In genomic region chr2:71479917-71480316, GRCm38 (mm10) we compare ENCODE assay signal across 14 mouse cellular contexts. TPM values are rescaled to one million over a fixed set of nuclear protein-coding genes. Genes with fewer than 3 reads are reported as not detected.
DNase-seq lines count a peak whose midpoint lies in the region; ATAC-seq lines count a peak whose summit lies in the region.
"Had no signal": no experiment of that assay in that cellular context is flagged by ENCODE, and none has a peak within 500 bp of the region (broad histone marks: within the 10 kb centered on the region; RNA-seq: fewer than 3 reads in every experiment).

No protein-coding gene starts in this region.

- no peaks in the 10 kb centered on the region for H3K27me3 ChIP-seq in heart, embryonic 13.5 days (replicated peaks)
- no peaks in the 10 kb centered on the region for H3K27me3 ChIP-seq in midbrain, embryonic 11.5 days (ENCODE audit: control insufficient read depth, insufficient read depth, low read length)
- no peaks in the 10 kb centered on the region for H3K27me3 ChIP-seq in midbrain, embryonic 16.5 days (ENCODE audit: control insufficient read depth, insufficient read depth, low read depth, low read length)
- no peaks in the 10 kb centered on the region for H3K27me3 ChIP-seq in embryonic facial prominence, embryonic 10.5 days (replicated peaks; ENCODE audit: low read depth, poor library complexity, severe bottlenecking)
- no peaks in the 10 kb centered on the region for H3K27me3 ChIP-seq in neural tube, embryonic 11.5 days (ENCODE audit: control insufficient read depth, insufficient read depth, low read length)
- H3K27me3 ChIP-seq: liver, embryonic 15.5 days had no signal

- peak overlapping the region; percentile 52 for H3K4me2 ChIP-seq in heart, embryonic 13.5 days
- peak overlapping the region; percentile 18; the same call in 1 of the 2 replicates for H3K4me2 ChIP-seq in midbrain, embryonic 11.5 days
- no peak overlapping the region for H3K4me2 ChIP-seq in midbrain, embryonic 16.5 days (ENCODE audit: low read length)
- H3K4me2 ChIP-seq in neural tube, embryonic 11.5 days (ENCODE audit: low read depth): no peak overlapping the region
- H3K4me2 ChIP-seq: liver, embryonic 15.5 days had no signal

- 0 out of 2 replicates have a peak overlapping the region, but pooled peaks have one; percentile 7 for H3K9ac ChIP-seq in heart, embryonic 13.5 days
- H3K9ac ChIP-seq in midbrain, embryonic 11.5 days (ENCODE audit: low read length): no peak overlapping the region; the same call in 1 of the 2 replicates
- H3K9ac ChIP-seq in midbrain, embryonic 16.5 days (ENCODE audit: low read depth, low read length): no peak overlapping the region
- no peak overlapping the region for H3K9ac ChIP-seq in neural tube, embryonic 11.5 days (ENCODE audit: low read length)
- H3K9ac ChIP-seq: liver, embryonic 15.5 days had no signal

- no peaks in the 10 kb centered on the region for H3K36me3 ChIP-seq in heart, embryonic 13.5 days
- no peaks in the 10 kb centered on the region for H3K36me3 ChIP-seq in midbrain, embryonic 11.5 days (ENCODE audit: control insufficient read depth, insufficient read depth, low read length)
- no peaks in the 10 kb centered on the region for H3K36me3 ChIP-seq in midbrain, embryonic 16.5 days (ENCODE audit: control insufficient read depth, insufficient read depth, low read length)
- peaks cover 5% of the 10 kb centered on the region; the same call in 1 of the 2 replicates for H3K36me3 ChIP-seq in embryonic facial prominence, embryonic 10.5 days (replicated peaks)
- H3K36me3 ChIP-seq in neural tube, embryonic 11.5 days (ENCODE audit: control insufficient read depth, insufficient read depth, low read length): no peaks in the 10 kb centered on the region
- H3K36me3 ChIP-seq: liver, embryonic 15.5 days had no signal

- no peak overlapping the region; the same call in 1 of the 2 replicates for H3K27ac ChIP-seq in heart, embryonic 13.5 days (replicated peaks)
- no peak overlapping the region for H3K27ac ChIP-seq in midbrain, embryonic 11.5 days (ENCODE audit: low read depth, low read length)
- H3K27ac ChIP-seq in midbrain, embryonic 16.5 days (ENCODE audit: low read length): no peak overlapping the region
- H3K27ac ChIP-seq in embryonic facial prominence, embryonic 10.5 days (replicated peaks): peak overlapping the region; percentile 79
- H3K27ac ChIP-seq in neural tube, embryonic 11.5 days (ENCODE audit: low read depth, low read length): no peak overlapping the region
- H3K27ac ChIP-seq: liver, embryonic 15.5 days had no signal

- peaks cover 19% of the 10 kb centered on the region for H3K4me1 ChIP-seq in heart, embryonic 13.5 days
- H3K4me1 ChIP-seq in midbrain, embryonic 11.5 days (ENCODE audit: control insufficient read depth, insufficient read depth, low read length): peaks cover 10% of the 10 kb centered on the region
- H3K4me1 ChIP-seq in midbrain, embryonic 16.5 days (ENCODE audit: control insufficient read depth, insufficient read depth, low read length): no peaks in the 10 kb centered on the region
- H3K4me1 ChIP-seq in embryonic facial prominence, embryonic 10.5 days: peaks cover 64% of the 10 kb centered on the region
- H3K4me1 ChIP-seq in neural tube, embryonic 11.5 days (ENCODE audit: control insufficient read depth, insufficient read depth, low read length): no peaks in the 10 kb centered on the region

- ATAC-seq in heart, embryonic 13.5 days (ENCODE audit: extremely low read depth, insufficient number of reproducible peaks, low FRiP score, low TSS enrichment): no peak
- ATAC-seq in midbrain, embryonic 11.5 days (ENCODE audit: low FRiP score): peak; percentile 83
- no peak for ATAC-seq in midbrain, embryonic 16.5 days
- no peak for ATAC-seq in neural tube, embryonic 11.5 days (ENCODE audit: insufficient read depth, low FRiP score, low TSS enrichment)

- no peaks in the 10 kb centered on the region for H3K9me3 ChIP-seq in heart, embryonic 13.5 days
- H3K9me3 ChIP-seq in midbrain, embryonic 11.5 days (ENCODE audit: control insufficient read depth, low read length): no peaks in the 10 kb centered on the region
- no peaks in the 10 kb centered on the region for H3K9me3 ChIP-seq in midbrain, embryonic 16.5 days (replicated peaks; ENCODE audit: control insufficient read depth, low read length, poor library complexity, severe bottlenecking)
- peaks cover 5% of the 10 kb centered on the region for H3K9me3 ChIP-seq in embryonic facial prominence, embryonic 10.5 days
- H3K9me3 ChIP-seq in neural tube, embryonic 11.5 days (ENCODE audit: control insufficient read depth, low read length): no peaks in the 10 kb centered on the region
- H3K9me3 ChIP-seq: liver, embryonic 15.5 days had no signal

- 0 out of 2 replicates have a peak overlapping the region, but pooled peaks have one; percentile 2 for H3K4me3 ChIP-seq in heart, embryonic 13.5 days
- H3K4me3 ChIP-seq in midbrain, embryonic 11.5 days (ENCODE audit: low read depth, low read length): no peak overlapping the region
- no peak overlapping the region for H3K4me3 ChIP-seq in midbrain, embryonic 16.5 days (ENCODE audit: low read depth, low read length)
- peak overlapping the region; percentile 35 for H3K4me3 ChIP-seq in embryonic facial prominence, embryonic 10.5 days
- H3K4me3 ChIP-seq in neural tube, embryonic 11.5 days (ENCODE audit: low read depth, low read length): no peak overlapping the region
- H3K4me3 ChIP-seq: liver, embryonic 15.5 days had no signal

- DNase-seq in heart, postnatal 4 days: no peak
- DNase-seq in midbrain, embryonic 11.5 days (ENCODE audit: low spot score, missing footprints): peak; percentile 92
- DNase-seq in embryonic facial prominence, embryonic 10.5 days (ENCODE audit: low spot score): peak; percentile 75
- peak; percentile 47 for DNase-seq in neural tube, embryonic 11.5 days (ENCODE audit: low spot score)
- DNase-seq in layer of hippocampus, adult 8-10 months (ENCODE audit: low spot score in 2 of 2): no peak
- DNase-seq in MN1 (ENCODE audit: low spot score): no peak
- DNase-seq: adrenal gland, postnatal 25 days; gastrocnemius, postnatal 10 days; kidney, adult 11 months; lung, postnatal 36 days; thymus, postnatal 4 days had no signal

- 20% methylated on average over 7 of the region's 7 CpGs for WGBS in heart, embryonic 13.5 days
- WGBS in midbrain, embryonic 11.5 days: 2% methylated on average over 7 of the region's 7 CpGs
- WGBS in midbrain, embryonic 16.5 days: 12% methylated on average over 7 of the region's 7 CpGs
- 3% methylated on average over 7 of the region's 7 CpGs for WGBS in embryonic facial prominence, embryonic 10.5 days
- 16% methylated on average over 7 of the region's 7 CpGs for WGBS in neural tube, embryonic 11.5 days

RNA-seq across cellular contexts. Expression of gene Metap1d, which starts 26.8 kb away (rescaled TPM):
- polyA plus RNA-seq in heart, embryonic 13.5 days (2015; fragmentation: Nextera tagmentation; extraction: Ambion mirVana): 27.4 and 33.9 TPM in 2 replicates
- 10 to 100 TPM; 35.1 to 37.1 TPM for total RNA-seq in heart, postnatal 4 days (2021)
- 31.6 and 32.8 TPM in 2 replicates for polyA plus RNA-seq in midbrain, embryonic 11.5 days (2014; fragmentation: Nextera tagmentation; extraction: Ambion mirVana)
- 30.1 and 33.0 TPM in 2 replicates for polyA plus RNA-seq in midbrain, embryonic 16.5 days (2015; fragmentation: Nextera tagmentation; extraction: Ambion mirVana)
- polyA plus RNA-seq in embryonic facial prominence, embryonic 10.5 days (2016; fragmentation: Nextera tagmentation; extraction: Ambion mirVana): 29.1 and 29.6 TPM in 2 replicates
- 33.2 and 36.1 TPM in 2 replicates for polyA plus RNA-seq in neural tube, embryonic 11.5 days (2014; fragmentation: Nextera tagmentation; extraction: Ambion mirVana)
- total RNA-seq in layer of hippocampus, adult 8-10 months (2022): 10 to 100 TPM; 22.5 to 29.5 (median 26.1) TPM

RNA-seq across cellular contexts. Expression of gene Dlx1, which starts 48.0 kb away (rescaled TPM):
- 0.29 and 0.60 TPM in 2 replicates for polyA plus RNA-seq in heart, embryonic 13.5 days (2015; fragmentation: Nextera tagmentation; extraction: Ambion mirVana)
- under 1 TPM; 0.14 to 0.43 TPM for total RNA-seq in heart, postnatal 4 days (2021)
- 13.6 and 17.3 TPM in 2 replicates for polyA plus RNA-seq in midbrain, embryonic 11.5 days (2014; fragmentation: Nextera tagmentation; extraction: Ambion mirVana)
- 31.5 and 55.5 TPM in 2 replicates for polyA plus RNA-seq in midbrain, embryonic 16.5 days (2015; fragmentation: Nextera tagmentation; extraction: Ambion mirVana)
- polyA plus RNA-seq in embryonic facial prominence, embryonic 10.5 days (2016; fragmentation: Nextera tagmentation; extraction: Ambion mirVana): 46.1 and 69.6 TPM in 2 replicates
- 1.2 and 2.5 TPM in 2 replicates for polyA plus RNA-seq in neural tube, embryonic 11.5 days (2014; fragmentation: Nextera tagmentation; extraction: Ambion mirVana)
- 10 to 100 TPM; 14.0 to 16.3 (median 15.2) TPM for total RNA-seq in layer of hippocampus, adult 8-10 months (2022)

Comparison
In these comparisons a context has a peak if more than half of its experiments do, and no peak if none do; other contexts are left out.
1. H3K4me2 ChIP-seq: peak in heart, embryonic 13.5 days (single experiment) and midbrain, embryonic 11.5 days (single experiment); none in midbrain, embryonic 16.5 days (single experiment) and neural tube, embryonic 11.5 days (single experiment).
2. H3K4me3 ChIP-seq: peak in heart, embryonic 13.5 days (single experiment) and embryonic facial prominence, embryonic 10.5 days (single experiment); none in midbrain, embryonic 11.5 days (single experiment), midbrain, embryonic 16.5 days (single experiment) and neural tube, embryonic 11.5 days (single experiment).
3. DNase-seq: peak in midbrain, embryonic 11.5 days (single experiment), embryonic facial prominence, embryonic 10.5 days (single experiment) and neural tube, embryonic 11.5 days (single experiment); none in heart, postnatal 4 days (single experiment), layer of hippocampus, adult 8-10 months (0 of 2) and MN1 (single experiment).